Mouse (Mus musculus): ENCODE results near the gene Nmnat3. TPM values are rescaled to one million over a fixed set of nuclear protein-coding genes. Genes with fewer than 3 reads are reported as not detected.

The Nmnat3 gene
- polyA plus RNA-seq, 1 experiment from 2014 or later, result 10.2 TPM

DNA sequence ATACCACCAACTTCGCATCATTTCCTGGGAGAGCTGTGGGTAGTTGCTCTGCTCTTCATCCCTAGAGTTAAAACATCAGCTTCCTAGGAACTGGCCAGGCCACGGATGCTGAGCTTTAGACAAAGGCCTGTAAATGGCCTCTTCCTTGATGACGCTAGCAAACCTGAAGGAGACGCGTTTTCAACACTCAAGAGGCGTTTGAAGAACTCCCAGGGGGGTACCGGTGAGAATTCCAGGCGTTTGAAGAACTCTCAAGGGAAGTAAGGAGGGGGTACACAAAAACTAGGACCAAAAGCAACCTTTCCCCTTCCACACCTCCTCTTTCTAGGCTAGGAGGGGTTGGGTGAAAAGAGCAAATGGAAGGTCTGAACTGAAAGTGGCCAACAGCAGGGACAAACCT, 137.1 kb downstream of the Nmnat3 start:
- Histone ChIP-seq H3K9me3 (replicated peaks) (no peaks in the 10 kb centered on the region), H3K4me1 (replicated peaks) (peaks cover 21% of the 10 kb centered on the region), H3K4me2 (peak overlapping the region; percentile 92), H3K4me3 (peak overlapping the region; percentile 70), H3K27ac (no peak overlapping the region; the same call in 1 of the 2 replicates), H3K36me3 (no peaks in the 10 kb centered on the region), H3K27me3 (peaks cover 12% of the 10 kb centered on the region; the same call in 1 of the 2 replicates), H3K9ac (no peak overlapping the region)
- no peak for ATAC-seq (replicated peaks; ENCODE audit: insufficient number of reproducible peaks, insufficient read depth, low FRiP score, low read depth)
- 8% methylated on average over 8 of the region's 8 CpGs for WGBS

DNA sequence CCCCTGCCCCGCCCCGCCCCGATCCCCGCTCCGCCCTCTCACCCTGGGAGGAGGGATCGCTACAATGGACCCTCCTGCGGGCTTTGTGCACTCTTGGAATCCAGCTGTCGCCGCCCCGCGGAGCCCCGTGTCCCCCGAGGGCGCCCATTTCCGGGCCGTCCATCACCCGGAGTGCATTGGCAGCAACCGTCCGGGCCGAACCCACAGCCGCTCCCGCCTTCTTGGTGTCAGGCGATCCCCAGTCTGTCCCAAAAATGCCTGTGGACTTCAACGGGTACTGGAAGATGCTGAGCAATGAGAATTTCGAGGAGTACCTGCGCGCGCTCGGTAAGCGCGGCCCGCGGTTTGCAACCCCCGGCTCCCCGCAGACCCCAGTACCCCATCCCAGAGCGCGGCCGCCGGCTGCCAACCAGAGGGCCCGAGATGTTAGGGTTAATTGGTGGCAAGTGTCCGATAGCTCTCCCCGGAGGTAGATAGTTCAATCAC, 137.5 kb downstream of the Nmnat3 start:
- peak overlapping the region; percentile 70 for H3K4me3 ChIP-seq
- ATAC-seq (replicated peaks; ENCODE audit: insufficient number of reproducible peaks, insufficient read depth, low FRiP score, low read depth), result peak; percentile 60
- peak overlapping the region; percentile 92 for H3K4me2 ChIP-seq
- peaks cover 12% of the 10 kb centered on the region; the same call in 1 of the 2 replicates for H3K27me3 ChIP-seq
- 0% methylated on average over 38 of the region's 42 CpGs for WGBS
- peaks cover 26% of the 10 kb centered on the region for H3K4me1 ChIP-seq (replicated peaks)
- H3K9ac ChIP-seq, result peak overlapping the region; percentile 67
- no peaks in the 10 kb centered on the region for H3K36me3 ChIP-seq
- no peaks in the 10 kb centered on the region for H3K9me3 ChIP-seq (replicated peaks)
- peak overlapping the region; percentile 86 for H3K27ac ChIP-seq

- Histone ChIP-seq H3K9me3 (replicated peaks) (no peaks in the 10 kb centered on the region), H3K27me3 (peaks cover 12% of the 10 kb centered on the region; the same call in 1 of the 2 replicates), H3K36me3 (no peaks in the 10 kb centered on the region), H3K4me2 (peak overlapping the region; percentile 92), H3K27ac (peak overlapping the region; percentile 86), H3K4me3 (peak overlapping the region; percentile 70), H3K4me1 (replicated peaks) (peaks cover 30% of the 10 kb centered on the region), H3K9ac (peak overlapping the region; percentile 67)
- ATAC-seq (replicated peaks; ENCODE audit: insufficient number of reproducible peaks, insufficient read depth, low FRiP score, low read depth), result no peak
- 8% methylated on average over 19 of the region's 19 CpGs for WGBS
Measured at GRCm38 (mm10) chr9:98425351-98425880, 138.2 kb downstream of the Nmnat3 start.

GRCm38 (mm10) chr9:98427906-98428517, 140.8 kb downstream of the Nmnat3 start:
- Histone ChIP-seq H3K27me3 (peaks cover 12% of the 10 kb centered on the region; the same call in 1 of the 2 replicates), H3K4me1 (replicated peaks) (peaks cover 32% of the 10 kb centered on the region), H3K36me3 (no peaks in the 10 kb centered on the region), H3K4me2 (peak overlapping the region; percentile 92), H3K9me3 (replicated peaks) (no peaks in the 10 kb centered on the region), H3K9ac (no peak overlapping the region), H3K4me3 (0 out of 2 replicates have a peak overlapping the region, but pooled peaks have one; percentile 3), H3K27ac (peak overlapping the region; percentile 86)
- ATAC-seq (replicated peaks; ENCODE audit: insufficient number of reproducible peaks, insufficient read depth, low FRiP score, low read depth), result no peak
- WGBS, result 52% methylated on average over 4 of the region's 4 CpGs

GRCm38 (mm10) chr9:98428783-98429182, 141.5 kb downstream of the Nmnat3 start:
- peak overlapping the region; percentile 86 for H3K27ac ChIP-seq
- WGBS, result 30% methylated on average over 8 of the region's 8 CpGs

GRCm38 (mm10) chr9:98429806-98430205, 142.6 kb downstream of the Nmnat3 start:
- WGBS, result 16% methylated on average over 7 of the region's 7 CpGs
- Histone ChIP-seq H3K27ac (peak overlapping the region; percentile 86), H3K36me3 (no peaks in the 10 kb centered on the region), H3K9ac (no peak overlapping the region; the same call in 1 of the 2 replicates), H3K4me1 (replicated peaks) (peaks cover 35% of the 10 kb centered on the region), H3K4me2 (peak overlapping the region; percentile 92), H3K27me3 (peaks cover 6% of the 10 kb centered on the region; the same call in 1 of the 2 replicates), H3K9me3 (replicated peaks) (no peaks in the 10 kb centered on the region), H3K4me3 (no peak overlapping the region)
- ATAC-seq (replicated peaks; ENCODE audit: insufficient number of reproducible peaks, insufficient read depth, low FRiP score, low read depth), result peak; percentile 43; the same call in 1 of the 2 replicates

More at GRCm38 (mm10) chr9:98428783-98429182, 141.5 kb downstream of the Nmnat3 start:
- ATAC-seq (replicated peaks; ENCODE audit: insufficient number of reproducible peaks, insufficient read depth, low FRiP score, low read depth), result peak; percentile 55
- Histone ChIP-seq H3K4me2 (peak overlapping the region; percentile 92), H3K4me1 (replicated peaks) (peaks cover 34% of the 10 kb centered on the region), H3K9ac (no peak overlapping the region), H3K4me3 (0 out of 2 replicates have a peak overlapping the region, but pooled peaks have one; percentile 3), H3K27me3 (peaks cover 12% of the 10 kb centered on the region; the same call in 1 of the 2 replicates), H3K9me3 (replicated peaks) (no peaks in the 10 kb centered on the region), H3K36me3 (no peaks in the 10 kb centered on the region)

GRCm38 (mm10) chr9:98430528-98430927, 143.3 kb downstream of the Nmnat3 start:
- no peak for ATAC-seq (replicated peaks; ENCODE audit: insufficient number of reproducible peaks, insufficient read depth, low FRiP score, low read depth)
- no peak overlapping the region for H3K4me2 ChIP-seq
- H3K36me3 ChIP-seq, result no peaks in the 10 kb centered on the region
- H3K27ac ChIP-seq, result peak overlapping the region; percentile 86; the same call in 1 of the 2 replicates
- no peak overlapping the region for H3K9ac ChIP-seq
- peaks cover 32% of the 10 kb centered on the region for H3K4me1 ChIP-seq (replicated peaks)
- H3K4me3 ChIP-seq, result no peak overlapping the region
- H3K27me3 ChIP-seq, result 0 out of 2 replicates have a peak, but pooled peaks cover 3% of the 10 kb centered on the region
- no peaks in the 10 kb centered on the region for H3K9me3 ChIP-seq (replicated peaks)
- 49% methylated on average over 3 of the region's 3 CpGs for WGBS

- no peaks in the 10 kb centered on the region for H3K9me3 ChIP-seq (replicated peaks)
- H3K9ac ChIP-seq, result no peak overlapping the region
- H3K27me3 ChIP-seq, result no peaks in the 10 kb centered on the region
- no peak overlapping the region for H3K4me2 ChIP-seq
- peaks cover 30% of the 10 kb centered on the region for H3K4me1 ChIP-seq (replicated peaks)
- H3K27ac ChIP-seq, result no peak overlapping the region
- H3K36me3 ChIP-seq, result no peaks in the 10 kb centered on the region
- no peak overlapping the region for H3K4me3 ChIP-seq
- ATAC-seq (replicated peaks; ENCODE audit: insufficient number of reproducible peaks, insufficient read depth, low FRiP score, low read depth), result no peak
- WGBS, result 63% methylated on average over 2 of the region's 2 CpGs
Measured at GRCm38 (mm10) chr9:98433021-98433420, 145.8 kb downstream of the Nmnat3 start.

GRCm38 (mm10) chr9:98433956-98434588, 146.8 kb downstream of the Nmnat3 start:
- Histone ChIP-seq H3K4me3 (no peak overlapping the region), H3K4me2 (no peak overlapping the region), H3K36me3 (no peaks in the 10 kb centered on the region), H3K9ac (no peak overlapping the region; the same call in 1 of the 2 replicates), H3K9me3 (replicated peaks) (no peaks in the 10 kb centered on the region), H3K27me3 (no peaks in the 10 kb centered on the region), H3K27ac (peak overlapping the region; percentile 45), H3K4me1 (replicated peaks) (peaks cover 20% of the 10 kb centered on the region)
- no peak for ATAC-seq (replicated peaks; ENCODE audit: insufficient number of reproducible peaks, insufficient read depth, low FRiP score, low read depth)
- WGBS, result 41% methylated on average over 4 of the region's 4 CpGs

- Histone ChIP-seq H3K27ac (no peak overlapping the region), H3K4me1 (replicated peaks) (peaks cover 7% of the 10 kb centered on the region; the same call in 1 of the 2 replicates), H3K36me3 (no peaks in the 10 kb centered on the region), H3K27me3 (no peaks in the 10 kb centered on the region), H3K9ac (no peak overlapping the region), H3K9me3 (replicated peaks) (no peaks in the 10 kb centered on the region), H3K4me2 (no peak overlapping the region), H3K4me3 (no peak overlapping the region)
- WGBS, result 60% methylated on average over 4 of the region's 4 CpGs
- ATAC-seq (replicated peaks; ENCODE audit: insufficient number of reproducible peaks, insufficient read depth, low FRiP score, low read depth), result no peak
Measured at GRCm38 (mm10) chr9:98437819-98438218, 150.6 kb downstream of the Nmnat3 start.

- H3K9ac ChIP-seq, result no peak overlapping the region
- no peak overlapping the region for H3K4me3 ChIP-seq
- peaks cover 4% of the 10 kb centered on the region; the same call in 1 of the 2 replicates for H3K4me1 ChIP-seq (replicated peaks)
- H3K36me3 ChIP-seq, result no peaks in the 10 kb centered on the region
- H3K9me3 ChIP-seq (replicated peaks), result no peaks in the 10 kb centered on the region
- no peak overlapping the region for H3K27ac ChIP-seq
- H3K4me2 ChIP-seq, result no peak overlapping the region
- H3K27me3 ChIP-seq, result no peaks in the 10 kb centered on the region
- ATAC-seq (replicated peaks; ENCODE audit: insufficient number of reproducible peaks, insufficient read depth, low FRiP score, low read depth), result no peak
- WGBS, result 54% methylated on average over 3 of the region's 3 CpGs
Measured at GRCm38 (mm10) chr9:98439091-98439490, 151.9 kb downstream of the Nmnat3 start.

All from heart, embryonic 15.5 days (tissue).